Mouse (Mus musculus): Measurements from ENCODE around the gene Uvrag. TPM values are rescaled to one million over a fixed set of nuclear protein-coding genes. Genes with fewer than 3 reads are reported as not detected.
A peak's percentile ranks its signal among the peaks of the same experiment; 100 is the strongest.
"Not testable (repeated sequence)": the region's sequence is repeated elsewhere in the genome, so short reads cannot be mapped to it uniquely, and the experiment has no call there.

Gene Uvrag
- total RNA-seq, 4 experiments from 2014 or later: 41.6 to 54.7 (median 52.8) TPM

GRCm38 (mm10) chr7:99100087-99100486, 40.9 kb downstream of the Uvrag start:
- DNase-seq (ENCODE audit: low spot score in 2 of 2): no peak

GRCm38 (mm10) chr7:99097781-99098180, 43.2 kb downstream of the Uvrag start:
- DNase-seq (ENCODE audit: low spot score in 2 of 2): no peak

GRCm38 (mm10) chr7:99097128-99097527, 43.8 kb downstream of the Uvrag start:
- no peak for DNase-seq (ENCODE audit: low spot score in 2 of 2)

- DNase-seq (ENCODE audit: low spot score in 2 of 2): no peak
Measured at GRCm38 (mm10) chr7:99095191-99095590, 45.8 kb downstream of the Uvrag start.

- DNase-seq (ENCODE audit: low spot score in 2 of 2): no peak
Measured at GRCm38 (mm10) chr7:99094336-99094735, 46.6 kb downstream of the Uvrag start.

- no peak for DNase-seq (ENCODE audit: low spot score in 2 of 2)
Measured at GRCm38 (mm10) chr7:99091915-99092645, 48.9 kb downstream of the Uvrag start.

GRCm38 (mm10) chr7:99089716-99090115, 51.2 kb downstream of the Uvrag start:
- DNase-seq (ENCODE audit: low spot score in 2 of 2): no peak

GRCm38 (mm10) chr7:99088576-99089346, 52.2 kb downstream of the Uvrag start:
- DNase-seq (ENCODE audit: low spot score in 2 of 2): no peak

- DNase-seq (ENCODE audit: low spot score in 2 of 2): no peak
Measured at GRCm38 (mm10) chr7:99087581-99087980, 53.4 kb downstream of the Uvrag start.

- DNase-seq (ENCODE audit: low spot score in 2 of 2): no peak
Measured at GRCm38 (mm10) chr7:99086646-99087443, 54.1 kb downstream of the Uvrag start.

GRCm38 (mm10) chr7:99085249-99085648, 55.7 kb downstream of the Uvrag start:
- DNase-seq (ENCODE audit: low spot score in 2 of 2): peak in 1 of 2 experiments; percentile 28

GRCm38 (mm10) chr7:99079522-99079921, 61.4 kb downstream of the Uvrag start:
- peak; percentile 33 to 71 for DNase-seq (ENCODE audit: low spot score in 2 of 2)

- DNase-seq (ENCODE audit: low spot score in 2 of 2): no peak
Measured at GRCm38 (mm10) chr7:99078805-99079204, 62.1 kb downstream of the Uvrag start.

GRCm38 (mm10) chr7:99077234-99077633, 63.7 kb downstream of the Uvrag start:
- DNase-seq (ENCODE audit: low spot score in 2 of 2): no peak

- DNase-seq (ENCODE audit: low spot score in 2 of 2): no peak
Measured at GRCm38 (mm10) chr7:99075101-99075500, 65.8 kb downstream of the Uvrag start.

- no peak for DNase-seq (ENCODE audit: low spot score in 2 of 2)
Measured at GRCm38 (mm10) chr7:99073734-99074372, 67.1 kb downstream of the Uvrag start.

GRCm38 (mm10) chr7:99067710-99068109, 73.2 kb downstream of the Uvrag start:
- no peak for DNase-seq (ENCODE audit: low spot score in 2 of 2)

- no peak for DNase-seq (ENCODE audit: low spot score in 2 of 2)
Measured at GRCm38 (mm10) chr7:99065920-99066319, 75.0 kb downstream of the Uvrag start.

GRCm38 (mm10) chr7:99065391-99065831, 75.5 kb downstream of the Uvrag start:
- DNase-seq (ENCODE audit: low spot score in 2 of 2): no peak

- DNase-seq (ENCODE audit: low spot score in 2 of 2): no peak
Measured at GRCm38 (mm10) chr7:99064795-99065194, 76.1 kb downstream of the Uvrag start.

GRCm38 (mm10) chr7:99062263-99062662, 78.7 kb downstream of the Uvrag start:
- not testable (repeated sequence) for DNase-seq (ENCODE audit: low spot score in 2 of 2)

Measured in layer of hippocampus, adult 8-10 months (tissue).